Mouse (Mus musculus) cerebellum, adult 2 months (tissue): ENCODE measurements around the gene Pgpep1.

ENCODE experiments used
- CTCF ChIP-seq: fragments of 200-500 bp; IDR thresholded peaks from 2 replicates; pipeline ENCODE4 v1.5.1; 2011; ENCODE audit warnings: low read depth, mild to moderate bottlenecking, control low read depth, low read length, moderate library complexity, borderline replicate concordance; ENCODE audit not compliant: insufficient read depth
- POLR2A ChIP-seq: fragments of 200-500 bp; IDR thresholded peaks from 2 replicates; pipeline ENCODE4 v1.6.1; 2011; ENCODE audit warnings: low read length, control low read depth, borderline replicate concordance; ENCODE audit not compliant: insufficient read depth

GRCm38 (mm10) chr8:70675336-70675735, 15.1 kb upstream of the Pgpep1 start:
- TF ChIP-seq CTCF (no peak), POLR2A (no peak)
